Mouse (Mus musculus) embryo, embryonic 10 days (tissue): ENCODE results near the gene Cbx1.
A peak's percentile ranks its signal among the peaks of the same experiment; 100 is the strongest.

Experiments used
- DNase-seq: peaks from one replicate; pipeline ENCODE4 v3.0.0-alpha.2; 2015; ENCODE audit warnings: low spot score

Cbx1 gene

GRCm38 (mm10) chr11:96816494-96816893 lies 27.6 kb downstream of the Cbx1 start:
- no peak for DNase-seq

- no peak for DNase-seq
Observed at GRCm38 (mm10) chr11:96816979-96817378, 28.1 kb downstream of the Cbx1 start.

GRCm38 (mm10) chr11:96818128-96818710 lies 29.3 kb downstream of the Cbx1 start:
- no peak for DNase-seq

- no peak for DNase-seq
Observed at GRCm38 (mm10) chr11:96821956-96822355, 33.0 kb downstream of the Cbx1 start.

- DNase-seq: no peak
Observed at GRCm38 (mm10) chr11:96822675-96823470, 33.9 kb downstream of the Cbx1 start.

- no peak for DNase-seq
Observed at GRCm38 (mm10) chr11:96823471-96823837, 34.5 kb downstream of the Cbx1 start.

GRCm38 (mm10) chr11:96823880-96824782 lies 35.2 kb downstream of the Cbx1 start:
- DNase-seq: peak; percentile 97

GRCm38 (mm10) chr11:96824783-96825495 lies 36.0 kb downstream of the Cbx1 start:
- no peak for DNase-seq

GRCm38 (mm10) chr11:96826481-96826880 lies 37.6 kb downstream of the Cbx1 start:
- no peak for DNase-seq

- DNase-seq: no peak
Observed at GRCm38 (mm10) chr11:96827062-96827581, 38.2 kb downstream of the Cbx1 start.

GRCm38 (mm10) chr11:96827917-96828316 lies 39.0 kb downstream of the Cbx1 start:
- no peak for DNase-seq

- DNase-seq: no peak
Observed at GRCm38 (mm10) chr11:96828881-96829280, 40.0 kb downstream of the Cbx1 start.

GRCm38 (mm10) chr11:96829403-96829812 lies 40.5 kb downstream of the Cbx1 start:
- DNase-seq: peak; percentile 88

- peak; percentile 99 for DNase-seq
Observed at GRCm38 (mm10) chr11:96829813-96830538, 41.0 kb downstream of the Cbx1 start, which contains the start of gene Nfe2l1. TSS of gene Nfe2l1 (minus strand) at chr11:96829968.

- DNase-seq: no peak
Observed at GRCm38 (mm10) chr11:96830539-96831216, 41.8 kb downstream of the Cbx1 start.

GRCm38 (mm10) chr11:96831516-96831915 lies 42.6 kb downstream of the Cbx1 start:
- no peak for DNase-seq

- no peak for DNase-seq
Observed at GRCm38 (mm10) chr11:96832541-96832940, 43.6 kb downstream of the Cbx1 start.

GRCm38 (mm10) chr11:96832973-96833372 lies 44.0 kb downstream of the Cbx1 start:
- DNase-seq: no peak

- DNase-seq: no peak
Observed at GRCm38 (mm10) chr11:96834127-96834526, 45.2 kb downstream of the Cbx1 start.

- DNase-seq: no peak
Observed at GRCm38 (mm10) chr11:96837298-96837697, 48.4 kb downstream of the Cbx1 start.
